Mouse (Mus musculus) hindbrain, postnatal 0 days (tissue): ENCODE results near the gene Aspg. TPM values are rescaled to one million over a fixed set of nuclear protein-coding genes. Genes with fewer than 3 reads are reported as not detected.

Experiments
- ATAC-seq: fragments of 200-750 bp; cut with Nextera tagmentation; 2 replicates; pipeline ENCODE4 v1.8.0; 2017; ENCODE audit warnings: mild to moderate bottlenecking, moderate TSS enrichment, moderate library complexity
- DNase-seq: peaks from one replicate; pipeline ENCODE4 v3.0.0-alpha.2; 2015; ENCODE audit warnings: low spot score
- H3K27ac ChIP-seq: fragments of 300-500 bp; sonication (generic); 2 replicates; pipeline ENCODE4 v1.5.1; 2014; ENCODE audit warnings: mild to moderate bottlenecking
- H3K27me3 ChIP-seq: fragments of 300-500 bp; sonication (generic); 2 replicates; pipeline ENCODE4 v1.6.1; 2014; ENCODE audit warnings: low read length, mixed read lengths; ENCODE audit not compliant: insufficient read depth
- H3K36me3 ChIP-seq: fragments of 300-500 bp; sonication (generic); 2 replicates; pipeline ENCODE4 v1.6.1; 2014; ENCODE audit warnings: low read length, mixed read lengths; ENCODE audit not compliant: insufficient read depth
- H3K4me1 ChIP-seq: fragments of 300-500 bp; sonication (generic); 2 replicates; pipeline ENCODE4 v1.6.1; 2014; ENCODE audit warnings: antibody characterized with exemption, low read length, mixed read lengths; ENCODE audit not compliant: insufficient read depth
- H3K4me2 ChIP-seq: fragments of 300-500 bp; sonication (generic); 2 replicates; pipeline ENCODE4 v1.6.1; 2014; ENCODE audit warnings: low read depth, mild to moderate bottlenecking, low read length, moderate library complexity, mixed read lengths
- H3K4me3 ChIP-seq: fragments of 300-500 bp; sonication (generic); 2 replicates; pipeline ENCODE4 v1.5.1; 2014; ENCODE audit warnings: low read length
- H3K9ac ChIP-seq: fragments of 300-500 bp; sonication (generic); replicated peaks from 2 replicates; pipeline ENCODE4 v1.6.1; 2014; ENCODE audit warnings: mild to moderate bottlenecking, low read length, moderate library complexity, mixed read lengths
- H3K9me3 ChIP-seq: fragments of 300-500 bp; sonication (generic); 2 replicates; pipeline ENCODE4 v1.6.1; 2016; ENCODE audit warnings: low read length, mixed read lengths
- CTCF ChIP-seq: IDR thresholded peaks from 2 replicates; pipeline ENCODE4 v1.5.1; 2016; ENCODE audit warnings: antibody characterized with exemption, control low read depth, low read depth
- WGBS: fragments of 180-500 bp; shearing (Covaris S2); extraction: QIAGEN DNeasy Blood & Tissue Kit; methylation state at CpG from one replicate; pipeline ENCODE4 v1.1.7; 2014; 5-methylcytosine and 5-hydroxymethylcytosine counted together
- polyA plus RNA-seq: library from polyadenylated mRNA; unstranded; fragments of >200 nt; fragmentation: Nextera tagmentation; extraction: Ambion mirVana; gene quantifications from 2 replicates; pipeline ENCODE4 v1.2.1, GENCODE M21; 2015
- total RNA-seq: library from RNA; depleted of rRNA; stranded (reverse); fragments of >200 nt; gene quantifications from 2 replicates; pipeline ENCODE4 v1.2.3, GENCODE M21; 2014

Aspg gene
- total and polyA plus RNA-seq, 2 experiments from 2014 or later = 1.8 to 7.8 TPM

- 0 out of 2 replicates have a peak, but pooled peaks cover 3% of the 10 kb centered on the region for H3K4me1 ChIP-seq
- H3K9ac ChIP-seq = no peak overlapping the region
- no peaks in the 10 kb centered on the region for H3K9me3 ChIP-seq
- 64% methylated on average over 12 of the region's 12 CpGs for WGBS
- no peak overlapping the region for H3K4me2 ChIP-seq
- no peak overlapping the region for H3K27ac ChIP-seq
- no peak overlapping the region for H3K4me3 ChIP-seq
- H3K36me3 ChIP-seq = no peaks in the 10 kb centered on the region
- H3K27me3 ChIP-seq = no peaks in the 10 kb centered on the region
- no peak for TF ChIP-seq CTCF
- no peak for ATAC-seq
- DNase-seq = no peak
Observed at GRCm38 (mm10) chr12:112088609-112089324, 17.7 kb upstream of the Aspg start.

GRCm38 (mm10) chr12:112091054-112091453 is 15.4 kb upstream of the Aspg start:
- no peak overlapping the region for H3K27ac ChIP-seq
- H3K4me1 ChIP-seq = 0 out of 2 replicates have a peak, but pooled peaks cover 3% of the 10 kb centered on the region
- TF ChIP-seq CTCF = peak; percentile 96
- peak overlapping the region; percentile 43 for H3K4me2 ChIP-seq
- WGBS = 6% methylated on average over 12 of the region's 12 CpGs
- ATAC-seq (peak; percentile 63; the same call in 1 of the 2 replicates), DNase-seq (peak; percentile 90)
- H3K4me3 ChIP-seq = no peak overlapping the region
- no peaks in the 10 kb centered on the region for H3K9me3 ChIP-seq
- no peak overlapping the region; the same call in 1 of the 2 replicates for H3K9ac ChIP-seq
- no peaks in the 10 kb centered on the region for H3K27me3 ChIP-seq
- H3K36me3 ChIP-seq = no peaks in the 10 kb centered on the region

- DNase-seq (no peak), ATAC-seq (no peak)
- H3K4me1 ChIP-seq = 0 out of 2 replicates have a peak, but pooled peaks cover 3% of the 10 kb centered on the region
- no peaks in the 10 kb centered on the region for H3K36me3 ChIP-seq
- no peak for TF ChIP-seq CTCF
- H3K9me3 ChIP-seq = no peaks in the 10 kb centered on the region
- H3K4me2 ChIP-seq = no peak overlapping the region
- no peak overlapping the region for H3K9ac ChIP-seq
- H3K27ac ChIP-seq = no peak overlapping the region
- H3K4me3 ChIP-seq = no peak overlapping the region
- 83% methylated on average over 8 of the region's 8 CpGs for WGBS
- H3K27me3 ChIP-seq = no peaks in the 10 kb centered on the region
Observed at GRCm38 (mm10) chr12:112094261-112094880, 12.1 kb upstream of the Aspg start.

GRCm38 (mm10) chr12:112096051-112096732 is 10.3 kb upstream of the Aspg start:
- no peaks in the 10 kb centered on the region for H3K27me3 ChIP-seq
- TF ChIP-seq CTCF = no peak
- H3K4me3 ChIP-seq = no peak overlapping the region
- no peak overlapping the region for H3K9ac ChIP-seq
- WGBS = 64% methylated on average over 13 of the region's 13 CpGs
- no peak overlapping the region for H3K27ac ChIP-seq
- ATAC-seq (no peak), DNase-seq (peak; percentile 23)
- H3K4me1 ChIP-seq = no peaks in the 10 kb centered on the region
- H3K36me3 ChIP-seq = no peaks in the 10 kb centered on the region
- H3K4me2 ChIP-seq = no peak overlapping the region
- no peaks in the 10 kb centered on the region for H3K9me3 ChIP-seq

- DNase-seq (no peak), ATAC-seq (no peak)
- no peak overlapping the region for H3K4me2 ChIP-seq
- WGBS = 73% methylated on average over 8 of the region's 8 CpGs
- TF ChIP-seq CTCF = no peak
- no peak overlapping the region for H3K27ac ChIP-seq
- H3K27me3 ChIP-seq = no peaks in the 10 kb centered on the region
- H3K4me3 ChIP-seq = no peak overlapping the region
- H3K36me3 ChIP-seq = no peaks in the 10 kb centered on the region
- no peaks in the 10 kb centered on the region for H3K4me1 ChIP-seq
- H3K9me3 ChIP-seq = no peaks in the 10 kb centered on the region
- H3K9ac ChIP-seq = no peak overlapping the region
Observed at GRCm38 (mm10) chr12:112096733-112097117, 9.8 kb upstream of the Aspg start.

- WGBS = 41% methylated on average over 4 of the region's 4 CpGs
- no peak for TF ChIP-seq CTCF
- Histone ChIP-seq H3K9ac (no peak overlapping the region), H3K36me3 (no peaks in the 10 kb centered on the region), H3K9me3 (no peaks in the 10 kb centered on the region), H3K4me1 (no peaks in the 10 kb centered on the region), H3K27ac (no peak overlapping the region), H3K4me2 (no peak overlapping the region), H3K4me3 (no peak overlapping the region), H3K27me3 (no peaks in the 10 kb centered on the region)
- DNase-seq (no peak), ATAC-seq (no peak)
Observed at GRCm38 (mm10) chr12:112100106-112100505, 6.4 kb upstream of the Aspg start.

- peak; percentile 30 for DNase-seq
Observed at GRCm38 (mm10) chr12:112101045-112101444, 5.4 kb upstream of the Aspg start.

More at GRCm38 (mm10) chr12:112101045-112101444, 5.4 kb upstream of the Aspg start:
- no peaks in the 10 kb centered on the region for H3K27me3 ChIP-seq
- H3K9me3 ChIP-seq = no peaks in the 10 kb centered on the region
- H3K4me1 ChIP-seq = no peaks in the 10 kb centered on the region
- ATAC-seq = peak; percentile 60; the same call in 1 of the 2 replicates
- WGBS = 66% methylated on average over 4 of the region's 4 CpGs
- peak; percentile 50; the same call in 1 of the 2 replicates for TF ChIP-seq CTCF
- no peak overlapping the region for H3K4me2 ChIP-seq
- H3K36me3 ChIP-seq = no peaks in the 10 kb centered on the region
- no peak overlapping the region for H3K4me3 ChIP-seq
- no peak overlapping the region for H3K9ac ChIP-seq
- H3K27ac ChIP-seq = no peak overlapping the region
